Mouse (Mus musculus) megakaryocyte, adult 5-6 weeks (primary cell): ENCODE data around the gene Ginm1. TPM values are rescaled to one million over a fixed set of nuclear protein-coding genes. Genes with fewer than 3 reads are reported as not detected.
"Not testable (repeated sequence)": the region's sequence is repeated elsewhere in the genome, so short reads cannot be mapped to it uniquely, and the experiment has no call there.

Source experiments
- ATAC-seq: 2 replicates; pipeline ENCODE4 v1.8.0; 2016; ENCODE audit warnings: mild to moderate bottlenecking, inconsistent platforms; ENCODE audit not compliant: poor library complexity, severe bottlenecking
- total RNA-seq, 2 experiments: library from RNA; stranded (forward) in 1 of 2; stranded (reverse) in 1 of 2; fragments of 153-499, 151-499 nt in 1 of 2; fragments of 221-1000, 200-1000 nt in 1 of 2; gene quantifications; 2 replicates each; pipeline versions ENCODE4 v1.2.3 to v1.2.4; 2015 to 2017

The Ginm1 gene
- total RNA-seq, 2 experiments from 2014 or later: 47.8 to 58.8 TPM

GRCm38 (mm10) chr10:7816476-7816875, 23.9 kb upstream of the Ginm1 start:
- no peak for ATAC-seq

- peak; percentile 87 for ATAC-seq
Observed at GRCm38 (mm10) chr10:7809937-7810336, 17.3 kb upstream of the Ginm1 start.

GRCm38 (mm10) chr10:7802519-7803140, 10.0 kb upstream of the Ginm1 start:
- peak; percentile 80 for ATAC-seq

- no peak for ATAC-seq
Observed at GRCm38 (mm10) chr10:7801258-7801657, 8.6 kb upstream of the Ginm1 start.

- ATAC-seq: peak; percentile 25; the same call in 1 of the 2 replicates
Observed at GRCm38 (mm10) chr10:7792254-7792750, 322 bp downstream of the Ginm1 start.

- ATAC-seq: no peak
Observed at GRCm38 (mm10) chr10:7787319-7787718, 5.3 kb downstream of the Ginm1 start.

- 0 out of 2 replicates have a peak, but pooled peaks have one; percentile 4 for ATAC-seq
Observed at GRCm38 (mm10) chr10:7781214-7781613, 11.4 kb downstream of the Ginm1 start.

- peak; percentile 99 for ATAC-seq
Observed at GRCm38 (mm10) chr10:7780238-7781176, 12.1 kb downstream of the Ginm1 start.

- ATAC-seq: no peak
Observed at GRCm38 (mm10) chr10:7779751-7780237, 12.8 kb downstream of the Ginm1 start.

- ATAC-seq: no peak
Observed at GRCm38 (mm10) chr10:7778361-7778760, 14.3 kb downstream of the Ginm1 start.

- no peak for ATAC-seq
Observed at GRCm38 (mm10) chr10:7775421-7775820, 17.2 kb downstream of the Ginm1 start.

- ATAC-seq: no peak
Observed at GRCm38 (mm10) chr10:7772769-7773168, 19.9 kb downstream of the Ginm1 start.

GRCm38 (mm10) chr10:7772346-7772745, 20.3 kb downstream of the Ginm1 start:
- ATAC-seq: no peak

- ATAC-seq: no peak
Observed at GRCm38 (mm10) chr10:7757544-7757943, 35.1 kb downstream of the Ginm1 start.

GRCm38 (mm10) chr10:7748752-7749151, 43.9 kb downstream of the Ginm1 start:
- ATAC-seq: no peak

- not testable (repeated sequence) for ATAC-seq
Observed at GRCm38 (mm10) chr10:7745528-7745927, 47.1 kb downstream of the Ginm1 start.

GRCm38 (mm10) chr10:7737914-7738313, 54.7 kb downstream of the Ginm1 start:
- ATAC-seq: no peak

GRCm38 (mm10) chr10:7737122-7737521, 55.5 kb downstream of the Ginm1 start:
- no peak for ATAC-seq

- ATAC-seq: no peak
Observed at GRCm38 (mm10) chr10:7731582-7731981, 61.0 kb downstream of the Ginm1 start.

- ATAC-seq: no peak
Observed at GRCm38 (mm10) chr10:7727011-7727410, 65.6 kb downstream of the Ginm1 start.

- no peak for ATAC-seq
Observed at GRCm38 (mm10) chr10:7726501-7726812, 66.2 kb downstream of the Ginm1 start.
